Mouse (Mus musculus) hindbrain, embryonic 14.5 days (tissue): ENCODE data around the gene Scn2b. TPM values are rescaled to one million over a fixed set of nuclear protein-coding genes. Genes with fewer than 3 reads are reported as not detected.

Source experiments
- ATAC-seq: fragments of 200-750 bp; cut with Nextera tagmentation; 2 replicates; pipeline ENCODE4 v1.8.0; 2017; ENCODE audit warnings: moderate number of reproducible peaks, mild to moderate bottlenecking, moderate TSS enrichment, moderate library complexity; ENCODE audit not compliant: low FRiP score
- DNase-seq: peaks from one replicate; pipeline ENCODE4 v3.0.0-alpha.2; 2015; ENCODE audit warnings: low spot score
- H3K27ac ChIP-seq: fragments of 300-500 bp; sonication (generic); 2 replicates; pipeline ENCODE4 v1.5.1; 2014; ENCODE audit warnings: mild to moderate bottlenecking, moderate library complexity
- H3K27me3 ChIP-seq: fragments of 300-500 bp; sonication (generic); 2 replicates; pipeline ENCODE4 v1.6.1; 2014; ENCODE audit warnings: mild to moderate bottlenecking, low read length, mixed read lengths; ENCODE audit not compliant: control insufficient read depth, insufficient read depth
- H3K36me3 ChIP-seq: fragments of 300-500 bp; sonication (generic); replicated peaks from 2 replicates; pipeline ENCODE4 v1.6.1; 2014; ENCODE audit not compliant: control insufficient read depth, insufficient read depth
- H3K4me1 ChIP-seq: fragments of 300-500 bp; sonication (generic); replicated peaks from 2 replicates; pipeline ENCODE4 v1.6.1; 2014; ENCODE audit warnings: antibody characterized with exemption, low read length, mixed read lengths; ENCODE audit not compliant: control insufficient read depth, insufficient read depth
- H3K4me2 ChIP-seq: fragments of 300-500 bp; sonication (generic); replicated peaks from 2 replicates; pipeline ENCODE4 v1.6.1; 2014; ENCODE audit warnings: mild to moderate bottlenecking, moderate library complexity
- H3K4me3 ChIP-seq: fragments of 300-500 bp; sonication (generic); replicated peaks from 2 replicates; pipeline ENCODE4 v1.5.1; 2014; ENCODE audit warnings: mild to moderate bottlenecking, low read length
- H3K9ac ChIP-seq: fragments of 300-500 bp; sonication (generic); 2 replicates; pipeline ENCODE4 v1.6.1; 2014
- H3K9me3 ChIP-seq: fragments of 300-500 bp; sonication (generic); 2 replicates; pipeline ENCODE4 v1.6.1; 2016; ENCODE audit warnings: low read length; ENCODE audit not compliant: control insufficient read depth
- WGBS: fragments of 180-500 bp; shearing (Covaris S2); extraction: QIAGEN DNeasy Blood & Tissue Kit; methylation state at CpG from one replicate; pipeline ENCODE4 v1.1.7; 2014; 5-methylcytosine and 5-hydroxymethylcytosine counted together
- polyA plus RNA-seq: library from polyadenylated mRNA; unstranded; fragments of >200 nt; fragmentation: Nextera tagmentation; extraction: Ambion mirVana; gene quantifications from 2 replicates; pipeline ENCODE4 v1.2.1, GENCODE M21; 2014

Scn2b gene
- polyA plus RNA-seq, 1 experiment from 2014 or later = 8.1 TPM

DNA sequence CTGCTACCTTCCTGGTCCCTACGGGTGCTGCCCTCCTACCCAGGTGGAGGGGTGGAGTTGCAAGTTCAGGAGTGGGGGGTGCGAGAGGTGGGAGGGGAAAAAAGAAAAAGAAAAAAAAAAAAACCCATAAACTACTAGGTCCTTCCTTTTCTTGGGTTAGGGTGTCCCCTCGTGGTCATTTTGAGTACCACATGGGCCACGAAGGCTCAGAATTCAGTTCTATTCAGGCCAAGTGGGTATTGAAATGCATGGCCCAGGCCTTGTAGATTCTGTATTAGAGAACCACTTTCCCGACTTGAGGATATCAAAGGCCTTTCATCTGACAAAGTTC lies 28.6 kb downstream of the Scn2b start:
- H3K36me3 ChIP-seq = no peaks in the 10 kb centered on the region
- peak; percentile 87 for DNase-seq
- no peaks in the 10 kb centered on the region for H3K9me3 ChIP-seq
- H3K27me3 ChIP-seq = peaks cover 53% of the 10 kb centered on the region
- no peak overlapping the region for H3K27ac ChIP-seq
- H3K4me1 ChIP-seq = peaks cover 7% of the 10 kb centered on the region; the same call in 1 of the 2 replicates
- ATAC-seq = no peak
- peak overlapping the region; percentile 27 for H3K4me3 ChIP-seq
- H3K9ac ChIP-seq = peak overlapping the region; percentile 44
- under 1% methylated on average over 5 of the region's 5 CpGs for WGBS
- H3K4me2 ChIP-seq = peak overlapping the region; percentile 63

DNA sequence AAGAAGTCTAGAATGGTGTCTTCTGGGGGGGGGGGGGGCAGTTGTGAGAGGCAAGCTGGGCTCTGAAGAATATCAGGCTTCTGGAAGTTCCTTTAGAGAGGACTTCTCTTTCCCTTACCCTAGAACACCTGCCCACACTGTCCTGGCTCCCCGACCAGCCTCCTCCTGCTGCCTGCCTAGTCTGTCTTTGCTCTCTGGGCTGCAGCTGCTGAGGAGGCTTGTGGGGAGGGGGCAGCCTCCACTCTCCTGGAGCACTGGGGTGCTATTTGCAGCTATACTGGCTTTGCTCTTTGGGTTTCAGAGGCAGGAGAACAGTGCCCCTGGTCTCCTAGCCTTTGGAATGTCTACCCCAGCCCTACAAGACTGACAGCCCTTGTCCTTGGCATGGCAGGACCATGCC lies 33.4 kb downstream of the Scn2b start:
- H3K4me1 ChIP-seq = 0 out of 2 replicates have a peak, but pooled peaks cover 2% of the 10 kb centered on the region
- H3K4me3 ChIP-seq = no peak overlapping the region
- no peak overlapping the region for H3K9ac ChIP-seq
- no peak overlapping the region for H3K27ac ChIP-seq
- WGBS = 91% methylated on average over 1 of the region's 1 CpGs
- H3K4me2 ChIP-seq = no peak overlapping the region
- H3K9me3 ChIP-seq = no peaks in the 10 kb centered on the region
- ATAC-seq (no peak), DNase-seq (no peak)
- no peaks in the 10 kb centered on the region for H3K36me3 ChIP-seq
- peaks cover 15% of the 10 kb centered on the region for H3K27me3 ChIP-seq

DNA sequence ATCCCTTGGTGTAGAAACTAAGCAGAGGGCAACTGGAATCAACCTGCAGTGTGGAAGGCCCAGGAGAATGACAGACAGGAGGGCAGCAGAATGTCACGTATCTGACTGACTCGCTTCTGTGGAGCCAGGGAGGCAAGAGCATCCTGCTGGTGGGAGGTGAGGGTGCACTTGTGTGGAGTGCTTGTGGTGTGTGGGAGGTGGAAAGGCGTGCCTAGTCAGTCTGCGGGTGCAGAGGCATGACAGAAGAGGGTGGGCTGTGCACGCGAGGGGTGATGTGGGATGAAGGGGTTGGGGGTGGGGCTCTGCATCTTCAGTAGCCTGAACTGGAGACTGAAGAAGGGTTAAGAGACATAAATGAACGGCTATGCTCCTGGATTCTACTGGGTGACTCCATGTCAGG lies 35.8 kb downstream of the Scn2b start:
- no peaks in the 10 kb centered on the region for H3K4me1 ChIP-seq
- ATAC-seq = no peak
- no peak overlapping the region for H3K27ac ChIP-seq
- H3K27me3 ChIP-seq = no peaks in the 10 kb centered on the region; the same call in 1 of the 2 replicates
- WGBS = 59% methylated on average over 7 of the region's 7 CpGs
- H3K36me3 ChIP-seq = no peaks in the 10 kb centered on the region
- no peak overlapping the region for H3K4me3 ChIP-seq
- no peak overlapping the region for H3K4me2 ChIP-seq
- DNase-seq = no peak
- no peak overlapping the region for H3K9ac ChIP-seq
- H3K9me3 ChIP-seq = no peaks in the 10 kb centered on the region

DNA sequence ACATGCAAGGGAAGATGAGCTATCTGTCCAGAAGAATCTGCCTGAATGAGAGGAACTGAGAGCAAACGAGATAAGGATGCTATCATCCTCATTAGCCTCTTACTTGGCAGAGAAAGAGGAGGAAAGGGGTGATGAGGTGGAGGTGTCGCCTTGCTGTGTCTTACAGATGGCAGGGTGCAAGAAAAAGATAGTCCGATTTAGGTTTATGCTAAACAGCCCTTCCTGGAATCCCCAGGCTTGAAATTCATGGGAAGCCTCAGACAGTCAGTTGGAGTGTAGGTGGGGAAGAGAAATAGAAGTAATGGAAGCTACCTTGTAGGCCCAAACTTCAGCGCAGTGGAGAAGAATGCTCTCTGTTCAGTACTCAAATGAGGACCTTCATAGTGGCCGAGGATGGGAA lies 50.3 kb downstream of the Scn2b start:
- WGBS = 80% methylated on average over 5 of the region's 5 CpGs
- Histone ChIP-seq H3K4me1 (no peaks in the 10 kb centered on the region), H3K4me3 (no peak overlapping the region), H3K27me3 (no peaks in the 10 kb centered on the region), H3K9me3 (no peaks in the 10 kb centered on the region), H3K4me2 (no peak overlapping the region), H3K9ac (no peak overlapping the region), H3K36me3 (no peaks in the 10 kb centered on the region), H3K27ac (no peak overlapping the region)
- DNase-seq = no peak
- ATAC-seq = no peak

DNA sequence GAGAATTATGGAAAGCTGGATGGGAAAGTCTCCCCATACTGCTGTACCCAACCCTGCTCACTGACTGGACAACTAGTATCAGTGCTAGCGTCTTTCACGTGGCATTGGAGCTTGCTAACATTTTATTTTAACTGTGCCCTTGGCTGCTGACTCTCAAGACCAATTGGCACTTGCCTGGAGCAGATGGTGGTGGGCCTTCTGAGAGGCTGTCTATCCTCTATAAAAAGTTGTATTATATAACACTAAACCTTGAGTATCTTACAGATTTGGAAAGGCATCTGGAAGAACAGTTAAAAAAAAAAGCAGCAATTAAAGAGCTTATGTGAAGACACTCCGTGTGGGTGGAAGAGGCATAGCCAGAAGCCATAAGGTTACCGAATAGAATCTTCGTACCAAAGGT lies 52.6 kb downstream of the Scn2b start:
- ATAC-seq = no peak

GRCm38 (mm10) chr9:45171073-45171610 lies 53.6 kb downstream of the Scn2b start:
- ATAC-seq = no peak
- H3K4me2 ChIP-seq = no peak overlapping the region
- no peaks in the 10 kb centered on the region for H3K27me3 ChIP-seq
- no peaks in the 10 kb centered on the region for H3K4me1 ChIP-seq
- H3K4me3 ChIP-seq = no peak overlapping the region
- no peak overlapping the region for H3K9ac ChIP-seq
- DNase-seq = no peak
- 82% methylated on average over 1 of the region's 1 CpGs for WGBS
- no peak overlapping the region for H3K27ac ChIP-seq
- no peaks in the 10 kb centered on the region for H3K9me3 ChIP-seq
- no peaks in the 10 kb centered on the region for H3K36me3 ChIP-seq

More for the DNA sequence above, 52.6 kb downstream of the Scn2b start:
- WGBS = 91% methylated on average over 5 of the region's 5 CpGs
- Histone ChIP-seq H3K4me3 (no peak overlapping the region), H3K36me3 (no peaks in the 10 kb centered on the region), H3K9ac (no peak overlapping the region), H3K27ac (no peak overlapping the region), H3K4me2 (no peak overlapping the region), H3K27me3 (no peaks in the 10 kb centered on the region), H3K4me1 (no peaks in the 10 kb centered on the region), H3K9me3 (no peaks in the 10 kb centered on the region)
- no peak for DNase-seq

GRCm38 (mm10) chr9:45173475-45173874 lies 55.9 kb downstream of the Scn2b start:
- no peaks in the 10 kb centered on the region for H3K4me1 ChIP-seq
- H3K27ac ChIP-seq = no peak overlapping the region
- no peak for DNase-seq
- no peak overlapping the region for H3K4me3 ChIP-seq
- no peak overlapping the region for H3K4me2 ChIP-seq
- H3K27me3 ChIP-seq = no peaks in the 10 kb centered on the region
- H3K36me3 ChIP-seq = no peaks in the 10 kb centered on the region
- H3K9me3 ChIP-seq = no peaks in the 10 kb centered on the region
- H3K9ac ChIP-seq = no peak overlapping the region
- ATAC-seq = no peak
- 69% methylated on average over 3 of the region's 3 CpGs for WGBS

- WGBS = 88% methylated on average over 5 of the region's 5 CpGs
- Histone ChIP-seq H3K9me3 (no peaks in the 10 kb centered on the region), H3K36me3 (no peaks in the 10 kb centered on the region), H3K27me3 (no peaks in the 10 kb centered on the region), H3K4me1 (no peaks in the 10 kb centered on the region), H3K4me2 (no peak overlapping the region), H3K4me3 (no peak overlapping the region), H3K9ac (no peak overlapping the region), H3K27ac (no peak overlapping the region)
- ATAC-seq = no peak
- no peak for DNase-seq
Measured at GRCm38 (mm10) chr9:45179282-45179681, 61.7 kb downstream of the Scn2b start.
